Mouse (Mus musculus) common myeloid progenitor, adult 5-6 weeks (primary cell): ENCODE measurements at regions not wholly inside any gene's neighbourhood (a gene's known extent, or its start where the extent isn't known, plus 50 kb on each side); places are given as distances from the start of the nearest gene placed in this dataset.
A peak's percentile ranks its signal among the peaks of the same experiment; 100 is the strongest.
"Not testable (repeated sequence)": the region's sequence is repeated elsewhere in the genome, so short reads cannot be mapped to it uniquely, and the experiment has no call there.

ENCODE experiments used
- ATAC-seq: replicated peaks from 2 replicates; pipeline ENCODE4 v1.8.0; 2016; ENCODE audit warnings: low read depth, mild to moderate bottlenecking, moderate TSS enrichment, inconsistent platforms; ENCODE audit not compliant: poor library complexity, severe bottlenecking

DNA sequence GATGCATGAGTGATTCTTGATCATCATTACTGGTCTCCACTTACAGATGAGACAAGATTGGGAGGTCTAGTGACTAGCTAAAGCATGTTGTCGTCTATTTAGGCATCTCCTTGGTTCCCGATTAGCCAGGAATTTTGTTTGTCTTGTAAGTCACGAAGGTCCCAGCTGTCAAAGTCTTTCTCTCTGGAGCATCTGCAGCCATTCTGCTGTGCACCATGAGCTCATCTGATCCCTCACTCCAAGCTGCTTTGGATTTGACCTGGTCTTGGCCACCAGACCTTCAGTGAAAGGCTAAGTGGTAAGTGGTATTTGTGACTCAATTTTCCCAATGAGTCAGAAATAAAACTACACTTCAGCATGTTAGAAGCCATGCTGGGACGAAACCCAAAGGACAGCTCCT, 53.3 kb upstream of the Creb5 start:
- ATAC-seq, result no peak

- ATAC-seq, result no peak
These were observed 54.5 kb upstream of the Creb5 start for GRCm38 (mm10) chr6:53232616-53233015.

DNA sequence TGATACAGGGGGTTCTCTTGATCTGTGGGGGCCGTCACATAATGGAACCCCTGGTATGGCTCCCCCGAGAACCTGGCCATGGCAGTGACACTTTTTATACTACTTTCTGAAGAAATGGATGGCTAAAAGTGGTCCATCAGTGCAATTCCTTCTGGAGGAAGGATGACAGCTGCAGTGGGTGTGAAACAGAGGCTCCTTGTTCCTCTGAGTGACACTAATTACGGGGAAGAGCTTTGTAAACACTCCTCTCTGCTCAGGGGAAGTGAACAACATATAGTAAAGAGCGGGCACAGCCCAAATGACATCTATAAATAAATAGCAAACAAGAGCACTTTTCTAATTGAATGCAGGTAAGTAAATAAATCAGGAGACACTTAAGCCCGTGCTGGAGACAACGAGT, 57.7 kb upstream of the Creb5 start:
- ATAC-seq, result no peak

DNA sequence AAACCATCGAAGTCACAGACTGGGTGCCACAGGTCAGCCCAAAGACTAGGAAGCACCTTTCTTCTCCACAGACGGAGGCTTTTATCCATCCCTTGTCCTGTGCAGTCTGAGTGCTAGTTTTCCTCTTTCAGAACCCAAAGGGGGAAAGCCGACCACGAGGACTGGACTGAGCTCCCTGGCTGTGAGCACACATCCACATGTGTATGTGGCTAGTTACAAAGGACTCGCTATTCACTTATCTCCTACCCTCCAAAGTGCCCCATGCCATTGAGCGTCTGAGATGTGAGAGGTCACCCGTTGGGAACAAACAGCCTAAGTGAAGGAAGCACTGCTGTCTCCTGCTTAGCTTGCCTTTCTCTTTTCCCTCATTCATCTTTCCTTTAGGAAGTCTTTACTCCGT, 65.0 kb upstream of the Creb5 start:
- no peak for ATAC-seq

- no peak for ATAC-seq
These were observed 65.4 kb upstream of the Creb5 start for GRCm38 (mm10) chr6:53221668-53222005.

- no peak for ATAC-seq
These were observed 66.0 kb upstream of the Creb5 start for GRCm38 (mm10) chr6:53220784-53221667.

DNA sequence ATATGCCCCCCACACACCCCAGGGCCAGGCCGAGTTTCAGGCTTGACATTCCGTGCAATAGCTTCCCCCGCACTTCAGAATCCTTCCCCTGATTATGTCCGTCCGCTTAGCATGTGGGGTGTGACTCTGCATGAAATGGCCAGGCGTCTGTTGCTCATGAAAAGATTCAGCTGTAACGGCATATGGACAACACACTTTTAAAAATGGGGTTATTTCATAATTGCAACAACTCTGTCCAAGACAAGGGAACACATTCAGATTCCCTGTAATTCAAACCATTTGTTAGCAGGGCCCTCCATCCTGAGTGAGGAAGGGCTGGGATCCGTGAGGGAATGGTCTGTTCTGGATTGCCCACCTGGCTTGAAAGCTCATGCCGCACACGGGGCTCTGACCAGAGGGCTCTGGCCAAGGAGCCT, 68.2 kb upstream of the Creb5 start:
- ATAC-seq, result no peak

GRCm38 (mm10) chr6:53217234-53218015, 69.6 kb upstream of the Creb5 start:
- 0 out of 2 replicates have a peak, but pooled peaks have one; percentile 25 for ATAC-seq

DNA sequence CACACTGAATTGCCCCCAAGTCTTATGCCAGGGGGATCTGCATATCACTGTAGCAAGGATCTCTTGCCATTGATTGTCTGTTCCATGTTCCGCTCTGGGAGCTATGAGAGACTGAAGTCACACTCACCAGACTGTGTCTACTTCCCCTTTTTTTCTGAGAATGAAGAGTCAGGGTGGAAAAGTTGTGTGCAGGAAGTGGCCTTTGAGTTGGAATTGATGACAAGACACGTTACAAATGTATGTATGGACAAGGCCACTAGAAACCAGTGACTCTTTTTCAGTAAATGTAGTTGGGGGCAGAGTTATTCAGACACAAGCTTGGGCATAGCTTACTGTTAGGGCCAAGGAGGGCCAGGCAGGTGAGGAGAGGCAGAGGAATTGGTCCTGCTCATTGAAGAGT, 70.4 kb upstream of the Creb5 start:
- ATAC-seq, result peak; percentile 89

DNA sequence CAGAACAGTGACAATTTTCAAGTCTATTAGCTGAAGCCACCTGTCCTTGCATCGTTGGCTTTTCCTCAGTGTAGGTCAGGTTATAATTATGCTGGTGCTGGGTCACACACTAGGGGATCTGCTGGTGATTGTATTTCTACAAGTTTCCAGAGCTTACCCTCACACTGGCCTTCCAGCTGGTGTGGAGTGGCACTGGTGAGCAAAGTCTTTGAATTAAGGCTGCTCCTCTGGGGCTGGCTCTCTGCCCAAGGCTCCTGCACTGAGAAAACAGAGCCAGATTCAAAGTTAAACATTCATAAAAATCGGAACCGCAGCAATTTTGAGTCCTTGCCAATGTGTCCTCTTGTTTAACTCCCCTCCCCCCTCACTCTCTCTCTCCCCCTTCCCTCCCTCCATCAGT, 75.7 kb upstream of the Creb5 start:
- no peak for ATAC-seq

- ATAC-seq, result no peak
These were observed 77.7 kb upstream of the Creb5 start for GRCm38 (mm10) chr6:53209398-53209797.

- ATAC-seq, result no peak
These were observed 78.6 kb upstream of the Creb5 start for GRCm38 (mm10) chr6:53208474-53208873.

- ATAC-seq, result no peak
These were observed 79.3 kb upstream of the Creb5 start for GRCm38 (mm10) chr6:53207781-53208180.

DNA sequence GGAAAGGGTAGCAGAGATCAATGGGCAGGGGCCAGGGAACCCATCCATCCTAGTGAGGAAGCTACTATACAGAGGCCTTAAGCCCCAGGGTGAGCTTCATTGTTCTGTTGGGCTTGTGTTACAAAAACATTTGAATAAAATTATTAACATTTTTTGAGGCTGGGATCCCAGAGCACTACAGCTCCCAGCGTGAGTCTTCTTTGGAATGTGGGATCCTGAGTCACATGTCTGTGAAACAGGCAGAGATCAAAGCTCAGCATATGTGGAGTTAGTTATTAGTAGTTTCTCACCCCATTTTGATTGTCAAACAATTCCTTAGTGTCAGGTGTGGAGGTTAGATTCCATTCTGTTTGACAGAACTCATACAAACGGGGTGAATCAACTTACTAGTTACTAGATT, 79.7 kb upstream of the Creb5 start:
- no peak for ATAC-seq

DNA sequence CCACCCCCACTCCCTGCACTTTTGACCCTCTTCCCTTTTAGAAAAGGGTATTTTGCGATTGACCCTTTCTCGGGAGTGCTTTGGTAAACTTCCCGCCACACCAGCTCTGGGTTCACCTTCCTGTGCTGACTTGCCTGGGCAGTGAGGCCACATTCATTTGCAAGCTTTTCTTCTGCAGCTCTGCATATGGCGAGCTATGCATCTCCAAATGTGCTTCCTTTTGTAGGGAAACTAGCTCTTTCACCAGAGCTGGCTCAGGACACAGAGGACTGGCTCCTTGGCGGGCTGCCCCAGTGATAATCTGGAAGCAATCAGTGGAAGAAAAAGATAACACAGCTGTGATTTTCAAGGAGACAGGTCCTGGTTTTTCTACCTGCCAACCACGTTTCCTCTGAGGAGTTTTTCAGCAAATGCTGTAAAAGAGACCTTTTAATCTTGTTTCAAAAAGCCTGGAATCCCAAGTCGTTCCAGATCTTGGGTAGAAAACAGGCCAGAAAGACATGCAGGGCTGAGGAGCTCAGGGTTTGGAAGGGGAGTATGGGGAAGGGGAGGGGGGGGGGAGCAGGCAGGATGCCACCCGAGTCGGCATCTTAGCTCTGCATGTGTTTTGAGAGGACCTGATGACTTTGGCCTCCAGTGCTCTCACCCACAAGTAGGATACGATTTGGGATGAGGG, 85.7 kb upstream of the Creb5 start:
- ATAC-seq, result no peak

GRCm38 (mm10) chr6:53199474-53199873, 87.6 kb upstream of the Creb5 start:
- no peak for ATAC-seq

DNA sequence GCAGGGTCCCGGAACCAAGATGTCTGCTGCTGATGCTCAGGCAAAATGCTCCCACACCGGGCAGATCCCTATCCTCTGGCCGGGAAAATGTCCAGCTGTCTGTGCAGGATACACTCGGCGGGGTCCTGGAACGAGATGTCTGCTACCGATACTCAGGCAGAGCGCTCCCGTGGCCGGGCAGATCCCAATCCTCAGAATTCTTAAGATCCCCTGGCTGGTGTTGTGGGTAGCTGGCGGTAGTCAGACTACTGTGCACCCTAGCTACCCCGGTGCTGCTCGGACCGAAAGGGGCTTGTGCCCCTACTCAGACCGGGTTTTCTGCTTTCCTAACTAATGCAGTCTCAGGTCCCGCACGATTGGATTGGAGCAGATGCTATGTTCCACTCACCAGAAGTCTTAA, 104.9 kb upstream of the Creb5 start:
- ATAC-seq, result not testable (repeated sequence)

GRCm38 (mm10) chr6:53164423-53164841, 96.0 kb upstream of the Jazf1 start:
- ATAC-seq, result 0 out of 2 replicates have a peak, but pooled peaks have one; percentile 15

DNA sequence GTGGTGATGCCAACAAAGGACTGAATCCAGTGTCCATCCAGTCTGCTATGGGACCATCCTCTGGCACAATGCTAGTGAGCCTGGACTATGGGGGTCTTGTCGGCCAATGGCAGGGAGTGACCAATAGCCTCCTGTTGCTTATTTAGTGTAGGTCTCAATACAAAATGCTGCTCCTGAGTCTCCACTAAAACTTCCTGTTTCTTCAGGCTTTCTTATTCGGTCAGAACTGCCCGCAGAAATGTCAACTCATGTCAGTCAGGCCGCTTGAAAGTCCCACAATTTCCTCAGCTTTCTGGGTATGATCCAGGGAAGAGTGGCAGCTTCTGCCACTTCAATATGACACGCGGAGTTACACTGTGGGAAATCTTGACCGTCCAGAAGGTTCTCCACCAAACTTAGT, 94.7 kb upstream of the Jazf1 start:
- ATAC-seq, result peak; percentile 68

DNA sequence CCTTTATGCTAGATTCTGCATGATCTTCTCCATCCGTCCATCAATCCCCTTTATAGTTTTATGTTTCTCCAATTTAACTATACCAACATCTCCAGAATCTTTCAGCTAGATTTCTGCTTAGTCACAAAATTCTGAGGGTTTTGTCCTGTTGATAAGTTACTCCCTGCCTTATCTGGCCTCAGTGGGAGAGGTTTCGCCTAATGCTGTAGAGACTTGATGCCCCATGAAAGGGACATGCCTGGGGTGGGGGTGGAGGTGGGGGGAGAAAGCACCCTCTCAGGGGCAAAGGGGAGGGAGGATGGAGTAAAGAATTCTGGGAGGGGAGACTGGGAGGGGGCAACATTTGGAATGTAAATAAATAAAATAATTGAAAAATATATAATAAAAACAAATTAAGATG, 93.2 kb upstream of the Jazf1 start:
- no peak for ATAC-seq

DNA sequence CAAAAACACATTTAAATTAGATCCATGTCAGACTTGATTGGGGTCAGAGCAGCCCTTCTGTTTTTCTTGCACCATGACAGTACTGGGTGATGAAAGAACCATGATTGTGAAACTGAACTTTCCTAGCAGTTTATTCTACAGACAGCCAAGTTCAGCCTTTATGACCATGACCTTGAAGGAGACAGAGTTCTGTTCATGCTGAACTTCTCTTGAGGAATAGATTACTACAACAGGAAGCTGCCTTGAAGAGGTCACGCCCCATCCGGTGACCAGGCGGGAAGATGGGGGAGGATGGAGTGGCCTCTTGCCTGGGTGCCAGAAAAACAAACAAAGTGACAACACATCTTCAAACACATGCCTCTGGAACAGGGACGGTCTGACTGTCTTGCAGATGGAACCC, 86.2 kb upstream of the Jazf1 start:
- ATAC-seq, result no peak
